Mouse (Mus musculus): ENCODE measurements around the gene Dmp1. TPM values are rescaled to one million over a fixed set of nuclear protein-coding genes. Genes with fewer than 3 reads are reported as not detected.

Gene Dmp1
- polyA plus RNA-seq, 1 experiment from 2014 or later: not detected

- ATAC-seq: no peak
- 83% methylated on average over 7 of the region's 7 CpGs for WGBS (ENCODE audit: insufficient replicate concordance)
- no peak for TF ChIP-seq CTCF (IDR thresholded peaks at IDR 0.05; ENCODE audit: low read depth)
- no peak for TF ChIP-seq EP300 (IDR thresholded peaks at IDR 0.05; ENCODE audit: low read depth)
Measured at GRCm38 (mm10) chr5:104170412-104170811, 32.0 kb upstream of the Dmp1 start, which contains the start of gene Dspp. TSS of gene Dspp (plus strand) at chr5:104170712.

DNA sequence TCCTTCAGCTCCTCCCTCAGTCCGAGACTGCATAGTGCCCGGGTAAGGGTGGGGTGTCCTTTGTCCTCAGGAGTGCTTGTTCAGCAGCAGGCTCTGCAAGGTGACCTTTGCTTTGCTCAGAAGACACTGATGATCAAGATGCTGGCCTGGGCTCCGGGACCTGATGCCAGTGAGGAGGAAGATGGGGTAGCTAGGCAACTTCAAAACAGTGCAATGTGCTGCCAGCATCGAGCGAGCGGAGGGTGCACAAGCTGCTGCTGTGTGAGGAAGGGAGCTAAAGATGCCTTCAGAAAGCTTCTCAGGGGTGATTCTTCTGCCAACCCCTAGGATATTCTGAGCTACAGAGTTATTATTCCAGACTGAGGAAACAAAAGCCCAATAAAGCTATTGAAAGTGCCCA, 29.3 kb upstream of the Dmp1 start:
- no peaks in the 10 kb centered on the region for H3K36me3 ChIP-seq (replicated peaks; ENCODE audit: insufficient read depth, low read length)
- no peak overlapping the region for H3K27ac ChIP-seq (ENCODE audit: low read depth)
- no peak for DNase-seq
- H3K4me3 ChIP-seq (ENCODE audit: low read depth, low read length): no peak overlapping the region
- H3K4me1 ChIP-seq (ENCODE audit: insufficient read depth): no peaks in the 10 kb centered on the region
- 77% methylated on average over 6 of the region's 6 CpGs for WGBS (ENCODE audit: insufficient replicate concordance)
- H3K9ac ChIP-seq (replicated peaks): no peak overlapping the region
- no peak for TF ChIP-seq EP300 (IDR thresholded peaks at IDR 0.05; ENCODE audit: low read depth)
- TF ChIP-seq CTCF (IDR thresholded peaks at IDR 0.05; ENCODE audit: low read depth): no peak
- H3K4me2 ChIP-seq (ENCODE audit: low read depth, low read length): no peak overlapping the region
- no peaks in the 10 kb centered on the region for H3K27me3 ChIP-seq (ENCODE audit: insufficient read depth, low read length)
- ATAC-seq: no peak
- H3K9me3 ChIP-seq (ENCODE audit: low read length): no peaks in the 10 kb centered on the region

More at GRCm38 (mm10) chr5:104170412-104170811, 32.0 kb upstream of the Dmp1 start, which contains the start of gene Dspp:
- Histone ChIP-seq H3K27ac (ENCODE audit: low read depth) (no peak within 1 kb of the TSS), H3K4me2 (ENCODE audit: low read depth, low read length) (no peak within 1 kb of the TSS), H3K9me3 (ENCODE audit: low read length) (no peaks in the 10 kb centered on the region), H3K36me3 (replicated peaks; ENCODE audit: insufficient read depth, low read length) (no peaks in the 10 kb centered on the region), H3K27me3 (ENCODE audit: insufficient read depth, low read length) (no peaks in the 10 kb centered on the region), H3K4me1 (ENCODE audit: insufficient read depth) (no peaks in the 10 kb centered on the region), H3K9ac (replicated peaks) (no peak within 1 kb of the TSS), H3K4me3 (ENCODE audit: low read depth, low read length) (no peak within 1 kb of the TSS)
- no peak for DNase-seq

- no peak for TF ChIP-seq CTCF (IDR thresholded peaks at IDR 0.05; ENCODE audit: low read depth)
- WGBS (ENCODE audit: insufficient replicate concordance): 68% methylated on average over 1 of the region's 1 CpGs
- no peak for ATAC-seq
- Histone ChIP-seq H3K4me2 (ENCODE audit: low read depth, low read length) (no peak overlapping the region), H3K4me3 (ENCODE audit: low read depth, low read length) (no peak overlapping the region), H3K27me3 (ENCODE audit: insufficient read depth, low read length) (no peaks in the 10 kb centered on the region), H3K27ac (ENCODE audit: low read depth) (no peak overlapping the region), H3K36me3 (replicated peaks; ENCODE audit: insufficient read depth, low read length) (no peaks in the 10 kb centered on the region), H3K9me3 (ENCODE audit: low read length) (peaks cover 7% of the 10 kb centered on the region; the same call in 1 of the 2 replicates), H3K4me1 (ENCODE audit: insufficient read depth) (no peaks in the 10 kb centered on the region), H3K9ac (replicated peaks) (no peak overlapping the region)
- DNase-seq: no peak
Measured at GRCm38 (mm10) chr5:104183743-104184142, 18.7 kb upstream of the Dmp1 start.

DNA sequence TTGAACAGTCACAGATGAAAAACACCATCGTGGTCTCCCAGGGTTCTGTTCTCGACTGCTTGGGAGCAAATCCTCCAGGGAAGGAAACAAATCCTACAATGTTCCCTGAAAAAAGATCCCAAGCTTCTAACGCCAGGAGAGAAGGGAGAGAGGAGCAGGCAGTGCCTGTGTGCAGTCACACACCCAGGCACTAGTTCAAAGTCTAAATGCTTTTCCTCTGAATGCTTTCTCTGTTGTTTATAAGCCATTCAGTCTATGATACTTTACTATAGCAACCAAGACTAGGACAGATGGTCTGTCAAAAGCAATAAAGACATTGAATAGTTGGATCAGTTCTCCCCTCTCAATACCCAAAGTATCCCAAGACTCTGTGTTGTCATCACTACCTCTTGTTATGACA, 15.1 kb upstream of the Dmp1 start:
- Histone ChIP-seq H3K9ac (replicated peaks) (no peak overlapping the region), H3K4me2 (ENCODE audit: low read depth, low read length) (no peak overlapping the region), H3K9me3 (ENCODE audit: low read length) (no peaks in the 10 kb centered on the region), H3K4me3 (ENCODE audit: low read depth, low read length) (no peak overlapping the region), H3K36me3 (replicated peaks; ENCODE audit: insufficient read depth, low read length) (no peaks in the 10 kb centered on the region), H3K27ac (ENCODE audit: low read depth) (no peak overlapping the region), H3K4me1 (ENCODE audit: insufficient read depth) (no peaks in the 10 kb centered on the region), H3K27me3 (ENCODE audit: insufficient read depth, low read length) (no peaks in the 10 kb centered on the region)
- WGBS (ENCODE audit: insufficient replicate concordance): 74% methylated on average over 3 of the region's 3 CpGs
- no peak for DNase-seq
- no peak for ATAC-seq
- TF ChIP-seq CTCF (IDR thresholded peaks at IDR 0.05; ENCODE audit: low read depth) (no peak), EP300 (IDR thresholded peaks at IDR 0.05; ENCODE audit: low read depth) (no peak)

GRCm38 (mm10) chr5:104195086-104195485, 7.3 kb upstream of the Dmp1 start:
- 74% methylated on average over 1 of the region's 1 CpGs for WGBS (ENCODE audit: insufficient replicate concordance)
- ATAC-seq (no peak), DNase-seq (no peak)

DNA sequence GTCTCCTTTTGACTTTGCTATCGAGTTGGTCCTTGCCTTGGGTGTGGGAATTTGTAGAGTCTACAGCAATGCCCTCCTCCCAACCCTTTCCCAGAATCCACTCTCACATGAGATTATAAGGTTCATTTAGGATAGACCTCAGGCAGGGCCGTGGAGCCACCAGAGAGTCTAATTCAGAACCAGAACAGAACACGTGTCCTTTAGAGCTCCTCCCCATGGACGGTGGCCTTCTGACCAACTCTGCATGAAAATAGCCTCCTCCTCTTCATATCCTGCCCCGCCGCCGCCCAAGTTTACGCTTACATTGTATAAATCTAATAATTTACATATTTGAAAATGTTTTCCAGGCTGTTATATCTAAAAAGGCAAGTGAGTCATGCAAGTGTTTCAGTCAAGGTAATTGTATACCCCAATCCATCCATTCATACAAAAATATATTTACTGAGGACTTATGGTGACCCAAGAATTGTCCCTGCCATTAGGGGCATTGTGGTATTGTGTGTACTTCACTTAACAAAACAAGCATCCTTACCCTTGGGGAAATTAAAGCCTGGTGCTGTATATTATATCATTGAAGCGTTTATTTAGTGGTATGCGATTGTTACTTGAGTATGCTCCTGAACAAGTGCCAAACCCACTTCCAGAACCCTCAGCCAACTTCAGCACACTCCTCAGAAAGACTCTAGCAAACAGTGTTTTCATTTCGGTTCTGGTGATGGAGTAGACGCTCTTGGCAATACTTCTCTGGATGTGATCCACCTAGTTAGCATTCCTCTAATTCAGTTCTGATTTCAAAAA, 1.1 kb upstream of the Dmp1 start:
- H3K36me3 ChIP-seq (replicated peaks; ENCODE audit: insufficient read depth, low read length): no peaks in the 10 kb centered on the region
- H3K27ac ChIP-seq (ENCODE audit: low read depth): no peak overlapping the region
- H3K4me3 ChIP-seq (ENCODE audit: low read depth, low read length): no peak overlapping the region
- WGBS (ENCODE audit: insufficient replicate concordance): 87% methylated on average over 12 of the region's 12 CpGs
- no peak for ATAC-seq
- no peak for DNase-seq
- no peak overlapping the region for H3K9ac ChIP-seq (replicated peaks)
- H3K4me1 ChIP-seq (ENCODE audit: insufficient read depth): no peaks in the 10 kb centered on the region
- H3K4me2 ChIP-seq (ENCODE audit: low read depth, low read length): no peak overlapping the region
- no peaks in the 10 kb centered on the region for H3K27me3 ChIP-seq (ENCODE audit: insufficient read depth, low read length)
- TF ChIP-seq EP300 (IDR thresholded peaks at IDR 0.05; ENCODE audit: low read depth) (no peak), CTCF (IDR thresholded peaks at IDR 0.05; ENCODE audit: low read depth) (no peak)
- no peaks in the 10 kb centered on the region for H3K9me3 ChIP-seq (ENCODE audit: low read length)

More at GRCm38 (mm10) chr5:104195086-104195485, 7.3 kb upstream of the Dmp1 start:
- no peak overlapping the region for H3K9ac ChIP-seq (replicated peaks)
- H3K4me3 ChIP-seq (ENCODE audit: low read depth, low read length): no peak overlapping the region
- no peak overlapping the region for H3K27ac ChIP-seq (ENCODE audit: low read depth)
- H3K9me3 ChIP-seq (ENCODE audit: low read length): no peaks in the 10 kb centered on the region
- TF ChIP-seq EP300 (IDR thresholded peaks at IDR 0.05; ENCODE audit: low read depth) (no peak), CTCF (IDR thresholded peaks at IDR 0.05; ENCODE audit: low read depth) (no peak)
- H3K36me3 ChIP-seq (replicated peaks; ENCODE audit: insufficient read depth, low read length): no peaks in the 10 kb centered on the region
- no peak overlapping the region for H3K4me2 ChIP-seq (ENCODE audit: low read depth, low read length)
- H3K27me3 ChIP-seq (ENCODE audit: insufficient read depth, low read length): no peaks in the 10 kb centered on the region
- no peaks in the 10 kb centered on the region for H3K4me1 ChIP-seq (ENCODE audit: insufficient read depth)

Measured in liver, postnatal 0 days (tissue).